Mouse (Mus musculus): ENCODE results near the gene Mars. TPM values are rescaled to one million over a fixed set of nuclear protein-coding genes. Genes with fewer than 3 reads are reported as not detected.

The Mars gene
- polyA plus RNA-seq, 1 experiment from 2014 or later: 128 TPM

- WGBS: 3% methylated on average over 15 of the region's 15 CpGs
- Histone ChIP-seq H3K27ac (peak overlapping the region; percentile 97), H3K9me3 (no peaks in the 10 kb centered on the region), H3K4me2 (peak overlapping the region; percentile 89), H3K4me1 (peaks cover 69% of the 10 kb centered on the region), H3K36me3 (peaks cover 46% of the 10 kb centered on the region), H3K9ac (peak overlapping the region; percentile 84), H3K4me3 (peak overlapping the region; percentile 70), H3K27me3 (no peaks in the 10 kb centered on the region)
- no peak for ATAC-seq (ENCODE audit: insufficient number of reproducible peaks, insufficient read depth, low FRiP score, low TSS enrichment, low read depth)
Observed at GRCm38 (mm10) chr10:127289573-127290191, 21.9 kb downstream of the Mars start.

- peak within 1 kb of the TSS; percentile 84 for H3K9ac ChIP-seq
- WGBS: under 1% methylated on average over 47 of the region's 65 CpGs
- H3K4me1 ChIP-seq: peaks cover 76% of the 10 kb centered on the region
- peak within 1 kb of the TSS; percentile 89 for H3K4me2 ChIP-seq
- H3K9me3 ChIP-seq: no peaks in the 10 kb centered on the region
- no peaks in the 10 kb centered on the region for H3K27me3 ChIP-seq
- peaks cover 46% of the 10 kb centered on the region for H3K36me3 ChIP-seq
- H3K27ac ChIP-seq: peak within 1 kb of the TSS; percentile 97
- peak; percentile 10; the same call in 1 of the 2 replicates for ATAC-seq (ENCODE audit: insufficient number of reproducible peaks, insufficient read depth, low FRiP score, low TSS enrichment, low read depth)
- H3K4me3 ChIP-seq: peak within 1 kb of the TSS; percentile 70
Observed at GRCm38 (mm10) chr10:127288800-127289572, 22.6 kb downstream of the Mars start, which contains the start of gene Mbd6. TSS of gene Mbd6 (minus strand) at chr10:127289018.

GRCm38 (mm10) chr10:127288328-127288799 lies 23.2 kb downstream of the Mars start:
- WGBS: under 1% methylated on average over 22 of the region's 28 CpGs
- H3K9me3 ChIP-seq: no peaks in the 10 kb centered on the region
- H3K36me3 ChIP-seq: peaks cover 47% of the 10 kb centered on the region
- peak overlapping the region; percentile 97 for H3K27ac ChIP-seq
- H3K27me3 ChIP-seq: no peaks in the 10 kb centered on the region
- H3K4me3 ChIP-seq: peak overlapping the region; percentile 70
- peaks cover 74% of the 10 kb centered on the region for H3K4me1 ChIP-seq
- peak overlapping the region; percentile 84 for H3K9ac ChIP-seq
- peak; percentile 35 for ATAC-seq (ENCODE audit: insufficient number of reproducible peaks, insufficient read depth, low FRiP score, low TSS enrichment, low read depth)
- H3K4me2 ChIP-seq: peak overlapping the region; percentile 89

- Histone ChIP-seq H3K9me3 (no peaks in the 10 kb centered on the region), H3K9ac (peak overlapping the region; percentile 84), H3K4me1 (peaks cover 70% of the 10 kb centered on the region), H3K4me2 (peak overlapping the region; percentile 89), H3K27me3 (no peaks in the 10 kb centered on the region), H3K4me3 (peak overlapping the region; percentile 70), H3K36me3 (peaks cover 47% of the 10 kb centered on the region), H3K27ac (peak overlapping the region; percentile 97)
- ATAC-seq (ENCODE audit: insufficient number of reproducible peaks, insufficient read depth, low FRiP score, low TSS enrichment, low read depth): no peak
- WGBS: 1% methylated on average over 3 of the region's 3 CpGs
Observed at GRCm38 (mm10) chr10:127287936-127288293, 23.7 kb downstream of the Mars start.

- H3K27me3 ChIP-seq: no peaks in the 10 kb centered on the region
- peak overlapping the region; percentile 89 for H3K4me2 ChIP-seq
- H3K4me3 ChIP-seq: peak overlapping the region; percentile 70
- 80% methylated on average over 15 of the region's 15 CpGs for WGBS
- peak overlapping the region; percentile 84 for H3K9ac ChIP-seq
- peak overlapping the region; percentile 97 for H3K27ac ChIP-seq
- peaks cover 51% of the 10 kb centered on the region for H3K36me3 ChIP-seq
- H3K9me3 ChIP-seq: no peaks in the 10 kb centered on the region
- no peak for ATAC-seq (ENCODE audit: insufficient number of reproducible peaks, insufficient read depth, low FRiP score, low TSS enrichment, low read depth)
- peaks cover 65% of the 10 kb centered on the region for H3K4me1 ChIP-seq
Observed at GRCm38 (mm10) chr10:127287271-127287935, 24.2 kb downstream of the Mars start.

GRCm38 (mm10) chr10:127286730-127287129 lies 24.9 kb downstream of the Mars start:
- Histone ChIP-seq H3K4me2 (peak overlapping the region; percentile 89), H3K36me3 (peaks cover 57% of the 10 kb centered on the region), H3K4me1 (peaks cover 58% of the 10 kb centered on the region), H3K9me3 (no peaks in the 10 kb centered on the region), H3K9ac (peak overlapping the region; percentile 84; the same call in 1 of the 2 replicates), H3K27ac (no peak overlapping the region), H3K4me3 (peak overlapping the region; percentile 70; the same call in 1 of the 2 replicates), H3K27me3 (no peaks in the 10 kb centered on the region)
- no peak for ATAC-seq (ENCODE audit: insufficient number of reproducible peaks, insufficient read depth, low FRiP score, low TSS enrichment, low read depth)
- 66% methylated on average over 7 of the region's 7 CpGs for WGBS

GRCm38 (mm10) chr10:127286194-127286593 lies 25.4 kb downstream of the Mars start:
- Histone ChIP-seq H3K4me3 (peak overlapping the region; percentile 70; the same call in 1 of the 2 replicates), H3K9me3 (no peaks in the 10 kb centered on the region), H3K36me3 (peaks cover 63% of the 10 kb centered on the region), H3K27me3 (no peaks in the 10 kb centered on the region), H3K4me2 (peak overlapping the region; percentile 89), H3K4me1 (peaks cover 53% of the 10 kb centered on the region), H3K9ac (peak overlapping the region; percentile 58; the same call in 1 of the 2 replicates), H3K27ac (no peak overlapping the region)
- WGBS: 78% methylated on average over 7 of the region's 7 CpGs
- no peak for ATAC-seq (ENCODE audit: insufficient number of reproducible peaks, insufficient read depth, low FRiP score, low TSS enrichment, low read depth)

- WGBS: 67% methylated on average over 13 of the region's 13 CpGs
- Histone ChIP-seq H3K27ac (no peak overlapping the region), H3K4me2 (peak overlapping the region; percentile 89; the same call in 1 of the 2 replicates), H3K36me3 (peaks cover 68% of the 10 kb centered on the region), H3K9ac (peak overlapping the region; percentile 58), H3K4me1 (peaks cover 53% of the 10 kb centered on the region), H3K4me3 (peak overlapping the region; percentile 70; the same call in 1 of the 2 replicates), H3K27me3 (no peaks in the 10 kb centered on the region), H3K9me3 (no peaks in the 10 kb centered on the region)
- ATAC-seq (ENCODE audit: insufficient number of reproducible peaks, insufficient read depth, low FRiP score, low TSS enrichment, low read depth): no peak
Observed at GRCm38 (mm10) chr10:127285644-127286043, 25.9 kb downstream of the Mars start.

GRCm38 (mm10) chr10:127284724-127285500 lies 26.7 kb downstream of the Mars start:
- H3K36me3 ChIP-seq: peaks cover 75% of the 10 kb centered on the region
- H3K9ac ChIP-seq: peak overlapping the region; percentile 58
- peak overlapping the region; percentile 45 for H3K27ac ChIP-seq
- H3K9me3 ChIP-seq: no peaks in the 10 kb centered on the region
- peaks cover 51% of the 10 kb centered on the region for H3K4me1 ChIP-seq
- no peaks in the 10 kb centered on the region for H3K27me3 ChIP-seq
- no peak overlapping the region for H3K4me3 ChIP-seq
- 65% methylated on average over 11 of the region's 11 CpGs for WGBS
- H3K4me2 ChIP-seq: 0 out of 2 replicates have a peak overlapping the region, but pooled peaks have one; percentile 3
- ATAC-seq (ENCODE audit: insufficient number of reproducible peaks, insufficient read depth, low FRiP score, low TSS enrichment, low read depth): no peak

GRCm38 (mm10) chr10:127284105-127284622 lies 27.4 kb downstream of the Mars start:
- H3K27me3 ChIP-seq: no peaks in the 10 kb centered on the region
- H3K9me3 ChIP-seq: no peaks in the 10 kb centered on the region
- ATAC-seq (ENCODE audit: insufficient number of reproducible peaks, insufficient read depth, low FRiP score, low TSS enrichment, low read depth): no peak
- peaks cover 83% of the 10 kb centered on the region for H3K36me3 ChIP-seq
- peak overlapping the region; percentile 45; the same call in 1 of the 2 replicates for H3K27ac ChIP-seq
- 89% methylated on average over 7 of the region's 7 CpGs for WGBS
- no peak overlapping the region for H3K4me3 ChIP-seq
- H3K4me1 ChIP-seq: peaks cover 44% of the 10 kb centered on the region
- no peak overlapping the region for H3K4me2 ChIP-seq
- no peak overlapping the region for H3K9ac ChIP-seq
